In the genomic region with DNA sequence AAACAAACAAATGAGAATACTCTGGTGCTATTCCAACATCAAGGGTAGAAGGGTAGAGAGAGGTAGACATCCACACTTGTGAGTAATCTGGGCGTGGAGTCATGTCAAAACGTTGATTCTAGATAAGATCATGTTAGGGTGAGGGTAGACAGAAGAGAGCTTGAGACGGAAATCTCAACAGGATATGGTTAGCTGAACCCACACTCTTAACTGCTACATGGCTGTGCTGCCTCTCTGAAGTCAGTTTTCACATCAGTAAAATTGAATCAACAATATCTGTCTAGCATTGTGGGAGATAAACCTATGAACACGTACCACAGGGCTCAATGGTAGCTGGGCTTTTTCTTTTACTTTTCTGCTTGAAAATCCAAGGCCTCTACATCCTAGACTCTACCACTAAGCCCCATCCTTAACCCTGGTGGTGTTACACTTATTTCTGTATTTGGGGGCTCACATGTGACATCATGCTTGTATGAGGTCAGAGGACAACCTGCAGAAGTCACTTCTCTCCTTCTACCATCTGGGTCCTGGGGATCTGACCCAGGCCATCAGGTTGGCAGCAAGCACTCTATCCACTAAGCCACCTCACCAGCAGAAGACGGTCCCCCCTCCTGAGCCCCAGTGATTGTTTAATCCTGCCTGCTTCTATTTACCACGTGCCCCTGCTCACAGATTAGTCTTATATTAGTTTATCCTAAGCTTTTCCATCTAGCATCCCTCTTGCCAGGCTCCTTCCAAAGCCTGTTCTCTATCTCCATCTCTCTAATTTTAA, we compare ENCODE assay signal across 9 mouse cellular contexts. TPM values are rescaled to one million over a fixed set of nuclear protein-coding genes. Genes with fewer than 3 reads are reported as not detected.
DNase-seq lines count a peak whose midpoint lies in the region; ATAC-seq and TF ChIP-seq lines count a peak whose summit lies in the region.
"Had no signal": no experiment of that assay in that cellular context is flagged by ENCODE, and none has a peak within 500 bp of the region (broad histone marks: within the 10 kb centered on the region; RNA-seq: fewer than 3 reads in every experiment).

No protein-coding gene starts in this region.

- H3K4me2 ChIP-seq in lung, embryonic 15.5 days: peak overlapping the region; percentile 57; the same call in 1 of the 2 replicates
- peak overlapping the region; percentile 46 for H3K4me2 ChIP-seq in hindbrain, embryonic 13.5 days

- 79% methylated on average over 6 of the region's 6 CpGs for WGBS in lung, embryonic 15.5 days
- WGBS in bone marrow, adult 2 months: 35% methylated on average over 6 of the region's 6 CpGs
- WGBS in hindbrain, embryonic 13.5 days: 92% methylated on average over 6 of the region's 6 CpGs

- no peak for DNase-seq in lung, postnatal 14 days
- DNase-seq in naive thymus-derived CD4-positive, alpha-beta T cell, adult 2 months (ENCODE audit: low read depth): peak; percentile 93
- DNase-seq in right cerebral cortex, postnatal 25 days: no peak
- no peak for DNase-seq in urinary bladder, postnatal 25 days (ENCODE audit: low spot score)
- DNase-seq: cerebellum, postnatal 25 days had no signal

- ATAC-seq in lung, embryonic 15.5 days (ENCODE audit: borderline replicate concordance, extremely low read depth, low FRiP score, low TSS enrichment): no peak
- ATAC-seq in hindbrain, embryonic 13.5 days (ENCODE audit: low FRiP score): no peak

- no peak overlapping the region for H3K9ac ChIP-seq in lung, embryonic 15.5 days
- no peak overlapping the region for H3K9ac ChIP-seq in hindbrain, embryonic 13.5 days

- peaks cover 15% of the 10 kb centered on the region for H3K4me1 ChIP-seq in lung, embryonic 15.5 days
- peaks cover 10% of the 10 kb centered on the region for H3K4me1 ChIP-seq in bone marrow, adult 2 months (ENCODE audit: control insufficient read depth, insufficient read depth, low read length)
- H3K4me1 ChIP-seq in hindbrain, embryonic 13.5 days (replicated peaks): peaks cover 10% of the 10 kb centered on the region

- no peak for TF ChIP-seq POLR2A in bone marrow, adult 2 months (IDR thresholded peaks at IDR 0.05; ENCODE audit: borderline replicate concordance, control insufficient read depth, low read depth, low read length)

- H3K9me3 ChIP-seq in lung, embryonic 15.5 days: no peaks in the 10 kb centered on the region
- H3K9me3 ChIP-seq in hindbrain, embryonic 13.5 days: no peaks in the 10 kb centered on the region

- no peak for TF ChIP-seq CTCF in bone marrow, adult 2 months (IDR thresholded peaks at IDR 0.05; ENCODE audit: control insufficient read depth, insufficient read depth, low read length)

- no peaks in the 10 kb centered on the region for H3K27me3 ChIP-seq in lung, embryonic 15.5 days
- H3K27me3 ChIP-seq in hindbrain, embryonic 13.5 days: no peaks in the 10 kb centered on the region

- H3K36me3 ChIP-seq in lung, embryonic 15.5 days: peaks cover 35% of the 10 kb centered on the region
- H3K36me3 ChIP-seq in hindbrain, embryonic 13.5 days: peaks cover 36% of the 10 kb centered on the region

- no peak overlapping the region for H3K4me3 ChIP-seq in lung, embryonic 15.5 days
- no peak overlapping the region for H3K4me3 ChIP-seq in bone marrow, adult 2 months (replicated peaks; ENCODE audit: control insufficient read depth, low read depth, low read length)
- H3K4me3 ChIP-seq in hindbrain, embryonic 13.5 days: 0 out of 2 replicates have a peak overlapping the region, but pooled peaks have one; percentile 50

- H3K27ac ChIP-seq in lung, embryonic 15.5 days: no peak overlapping the region
- peak overlapping the region; percentile 48; the same call in 1 of the 2 replicates for H3K27ac ChIP-seq in bone marrow, adult 2 months (ENCODE audit: control insufficient read depth, insufficient read depth, low read depth, low read length, poor library complexity)
- no peak overlapping the region for H3K27ac ChIP-seq in hindbrain, embryonic 13.5 days

RNA-seq across cellular contexts. Expression of gene Aip, which starts 5.8 kb away (rescaled TPM):
- 104 and 106 TPM in 2 replicates for polyA plus RNA-seq in lung, embryonic 15.5 days (2015; fragmentation: Nextera tagmentation; extraction: Ambion mirVana)
- 22.0 and 53.5 TPM in 2 replicates for polyA plus RNA-seq in bone marrow, adult 2 months (2011; ENCODE audit: insufficient read depth, insufficient read length, low replicate concordance, missing spikeins)
- 90.3 and 91.7 TPM in 2 replicates for polyA plus RNA-seq in hindbrain, embryonic 13.5 days (2015; fragmentation: Nextera tagmentation; extraction: Ambion mirVana)

RNA-seq across cellular contexts. Expression of gene Gpr152, which starts 19.7 kb away (rescaled TPM):
- not detected in 2 replicates for polyA plus RNA-seq in lung, embryonic 15.5 days (2015; fragmentation: Nextera tagmentation; extraction: Ambion mirVana)
- polyA plus RNA-seq in bone marrow, adult 2 months (2011; ENCODE audit: insufficient read depth, insufficient read length, low replicate concordance, missing spikeins): not detected in 2 replicates
- not detected in 2 replicates for polyA plus RNA-seq in hindbrain, embryonic 13.5 days (2015; fragmentation: Nextera tagmentation; extraction: Ambion mirVana)
- polyA plus RNA-seq: limb, embryonic 11.5 days had no signal

RNA-seq across cellular contexts. Expression of gene Pitpnm1, which starts 20.1 kb away (rescaled TPM):
- polyA plus RNA-seq in lung, embryonic 15.5 days (2015; fragmentation: Nextera tagmentation; extraction: Ambion mirVana): 12.5 and 13.8 TPM in 2 replicates
- polyA plus RNA-seq in bone marrow, adult 2 months (2011; ENCODE audit: insufficient read depth, insufficient read length, low replicate concordance, missing spikeins): 72.3 and 159 TPM in 2 replicates
- 43.3 and 48.5 TPM in 2 replicates for polyA plus RNA-seq in hindbrain, embryonic 13.5 days (2015; fragmentation: Nextera tagmentation; extraction: Ambion mirVana)

RNA-seq across cellular contexts. Expression of gene Cdk2ap2, which starts 22.9 kb away (rescaled TPM):
- polyA plus RNA-seq in lung, embryonic 15.5 days (2015; fragmentation: Nextera tagmentation; extraction: Ambion mirVana): 100 and 103 TPM in 2 replicates
- 93.3 and 143 TPM in 2 replicates for polyA plus RNA-seq in bone marrow, adult 2 months (2011; ENCODE audit: insufficient read depth, insufficient read length, low replicate concordance, missing spikeins)
- 79.8 and 81.0 TPM in 2 replicates for polyA plus RNA-seq in hindbrain, embryonic 13.5 days (2015; fragmentation: Nextera tagmentation; extraction: Ambion mirVana)

RNA-seq across cellular contexts. Expression of gene Cabp4, which starts 23.9 kb away (rescaled TPM):
- polyA plus RNA-seq in lung, embryonic 15.5 days (2015; fragmentation: Nextera tagmentation; extraction: Ambion mirVana): 0.11 TPM in 1 of 2 replicates, not detected in the other
- 0.29 and 0.60 TPM in 2 replicates for polyA plus RNA-seq in bone marrow, adult 2 months (2011; ENCODE audit: insufficient read depth, insufficient read length, low replicate concordance, missing spikeins)
- polyA plus RNA-seq in hindbrain, embryonic 13.5 days (2015; fragmentation: Nextera tagmentation; extraction: Ambion mirVana): 0.29 and 0.30 TPM in 2 replicates
- polyA plus RNA-seq: limb, embryonic 11.5 days had no signal
